Mouse (Mus musculus) adrenal gland, adult 8-10 months (tissue): ENCODE measurements around the gene Gpx3. TPM values are rescaled to one million over a fixed set of nuclear protein-coding genes. Genes with fewer than 3 reads are reported as not detected.

Experiments
- DNase-seq: peaks from one replicate; pipeline ENCODE4 v3.0.0; 2022
- total RNA-seq, 4 experiments: library from RNA; stranded (reverse); gene quantifications; 2 replicates each; pipeline ENCODE4 v1.2.4; 2022

The Gpx3 gene
- total RNA-seq, 4 experiments from 2014 or later: 89.1 to 315 (median 150) TPM

GRCm38 (mm10) chr11:54912503-54913316 lies 10.5 kb downstream of the Gpx3 start:
- DNase-seq: no peak

- DNase-seq: no peak
Measured at GRCm38 (mm10) chr11:54913841-54914240, 11.6 kb downstream of the Gpx3 start.

GRCm38 (mm10) chr11:54917461-54917860 lies 15.2 kb downstream of the Gpx3 start:
- DNase-seq: no peak

- DNase-seq: no peak
Measured at GRCm38 (mm10) chr11:54918273-54918672, 16.0 kb downstream of the Gpx3 start.

GRCm38 (mm10) chr11:54920127-54920972 lies 18.1 kb downstream of the Gpx3 start:
- no peak for DNase-seq

GRCm38 (mm10) chr11:54920973-54921580 lies 18.8 kb downstream of the Gpx3 start:
- no peak for DNase-seq

GRCm38 (mm10) chr11:54921798-54922197 lies 19.5 kb downstream of the Gpx3 start:
- no peak for DNase-seq

- no peak for DNase-seq
Measured at GRCm38 (mm10) chr11:54922488-54922887, 20.2 kb downstream of the Gpx3 start.

- DNase-seq: no peak
Measured at GRCm38 (mm10) chr11:54924145-54924544, 21.9 kb downstream of the Gpx3 start.

- peak; percentile 69 for DNase-seq
Measured at GRCm38 (mm10) chr11:54927346-54928140, 25.3 kb downstream of the Gpx3 start.

- DNase-seq: no peak
Measured at GRCm38 (mm10) chr11:54928219-54928618, 26.0 kb downstream of the Gpx3 start.

- no peak for DNase-seq
Measured at GRCm38 (mm10) chr11:54928886-54929285, 26.6 kb downstream of the Gpx3 start.

GRCm38 (mm10) chr11:54929290-54929689 lies 27.0 kb downstream of the Gpx3 start:
- DNase-seq: no peak

- DNase-seq: no peak
Measured at GRCm38 (mm10) chr11:54929744-54930143, 27.5 kb downstream of the Gpx3 start.

GRCm38 (mm10) chr11:54930318-54930979 lies 28.2 kb downstream of the Gpx3 start:
- DNase-seq: no peak

GRCm38 (mm10) chr11:54931405-54932093 lies 29.3 kb downstream of the Gpx3 start:
- DNase-seq: no peak

- DNase-seq: no peak
Measured at GRCm38 (mm10) chr11:54932540-54932939, 30.3 kb downstream of the Gpx3 start.

- peak; percentile 65 for DNase-seq
Measured at GRCm38 (mm10) chr11:54934198-54934597, 31.9 kb downstream of the Gpx3 start.

- DNase-seq: peak; percentile 73
Measured at GRCm38 (mm10) chr11:54936035-54936770, 34.0 kb downstream of the Gpx3 start.

GRCm38 (mm10) chr11:54936771-54937140 lies 34.5 kb downstream of the Gpx3 start:
- DNase-seq: no peak
